Mouse (Mus musculus): ENCODE results near the gene Slc45a2. TPM values are rescaled to one million over a fixed set of nuclear protein-coding genes. Genes with fewer than 3 reads are reported as not detected.
A peak's percentile ranks its signal among the peaks of the same experiment; 100 is the strongest.

Gene Slc45a2
- 0.07 TPM in 1 of 2 replicates, not detected in the other for polyA plus RNA-seq (2014; fragmentation: Nextera tagmentation; extraction: Ambion mirVana)

GRCm38 (mm10) chr15:11000421-11000820 is at the start of gene Slc45a2:
Gene Slc45a2 (plus strand): TSS chr15:11000721.
- 56% methylated on average over 7 of the region's 7 CpGs for WGBS
- Histone ChIP-seq H3K36me3 (ENCODE audit: control insufficient read depth, insufficient read depth, low read length) (no peaks in the 10 kb centered on the region), H3K27ac (ENCODE audit: low read depth, low read length) (no peak within 1 kb of the TSS), H3K27me3 (replicated peaks; ENCODE audit: control insufficient read depth, insufficient read depth, low read length) (no peaks in the 10 kb centered on the region), H3K9ac (ENCODE audit: low read length) (no peak within 1 kb of the TSS), H3K9me3 (replicated peaks; ENCODE audit: control insufficient read depth, low read length) (no peaks in the 10 kb centered on the region), H3K4me2 (ENCODE audit: low read length) (no peak within 1 kb of the TSS), H3K4me3 (ENCODE audit: low read depth, low read length) (no peak within 1 kb of the TSS), H3K4me1 (ENCODE audit: control insufficient read depth, insufficient read depth, low read length) (no peaks in the 10 kb centered on the region)
- DNase-seq (ENCODE audit: low spot score) (no peak), ATAC-seq (no peak)

- H3K9ac ChIP-seq (ENCODE audit: low read length): no peak within 1 kb of the TSS
- no peaks in the 10 kb centered on the region for H3K27me3 ChIP-seq (replicated peaks; ENCODE audit: control insufficient read depth, insufficient read depth, low read length)
- no peaks in the 10 kb centered on the region for H3K36me3 ChIP-seq (ENCODE audit: control insufficient read depth, insufficient read depth, low read length)
- no peaks in the 10 kb centered on the region for H3K9me3 ChIP-seq (replicated peaks; ENCODE audit: control insufficient read depth, low read length)
- no peak for DNase-seq (ENCODE audit: low spot score)
- H3K27ac ChIP-seq (ENCODE audit: low read depth, low read length): no peak within 1 kb of the TSS
- no peak within 1 kb of the TSS for H3K4me2 ChIP-seq (ENCODE audit: low read length)
- ATAC-seq: no peak
- no peaks in the 10 kb centered on the region for H3K4me1 ChIP-seq (ENCODE audit: control insufficient read depth, insufficient read depth, low read length)
- 79% methylated on average over 23 of the region's 23 CpGs for WGBS
- H3K4me3 ChIP-seq (ENCODE audit: low read depth, low read length): no peak within 1 kb of the TSS
These were observed 48.4 kb upstream of the Slc45a2 start, which contains the start of gene C1qtnf3 for GRCm38 (mm10) chr15:10951951-10952759. Gene C1qtnf3 (plus strand): TSS chr15:10952332.

- no peaks in the 10 kb centered on the region for H3K27me3 ChIP-seq (replicated peaks; ENCODE audit: control insufficient read depth, insufficient read depth, low read length)
- H3K27ac ChIP-seq (ENCODE audit: low read depth, low read length): no peak overlapping the region
- no peaks in the 10 kb centered on the region for H3K4me1 ChIP-seq (ENCODE audit: control insufficient read depth, insufficient read depth, low read length)
- 76% methylated on average over 4 of the region's 4 CpGs for whole genome bisulfite sequencing
- no peak overlapping the region for H3K9ac ChIP-seq (ENCODE audit: low read length)
- H3K4me2 ChIP-seq (ENCODE audit: low read length): no peak overlapping the region
- no peaks in the 10 kb centered on the region for H3K9me3 ChIP-seq (replicated peaks; ENCODE audit: control insufficient read depth, low read length)
- peak; percentile 0 for DNase-seq (ENCODE audit: low spot score)
- no peaks in the 10 kb centered on the region for H3K36me3 ChIP-seq (ENCODE audit: control insufficient read depth, insufficient read depth, low read length)
- no peak overlapping the region for H3K4me3 ChIP-seq (ENCODE audit: low read depth, low read length)
- ATAC-seq: no peak
These were observed 47.7 kb upstream of the Slc45a2 start for GRCm38 (mm10) chr15:10952760-10953305.

- 92% methylated on average over 1 of the region's 1 CpGs for WGBS
These were observed 47.1 kb upstream of the Slc45a2 start for GRCm38 (mm10) chr15:10953465-10953864.

GRCm38 (mm10) chr15:10954381-10955016 is 46.0 kb upstream of the Slc45a2 start:
- Histone ChIP-seq H3K4me2 (ENCODE audit: low read length) (no peak overlapping the region), H3K27ac (ENCODE audit: low read depth, low read length) (no peak overlapping the region), H3K36me3 (ENCODE audit: control insufficient read depth, insufficient read depth, low read length) (no peaks in the 10 kb centered on the region), H3K27me3 (replicated peaks; ENCODE audit: control insufficient read depth, insufficient read depth, low read length) (no peaks in the 10 kb centered on the region), H3K9me3 (replicated peaks; ENCODE audit: control insufficient read depth, low read length) (no peaks in the 10 kb centered on the region), H3K9ac (ENCODE audit: low read length) (no peak overlapping the region), H3K4me3 (ENCODE audit: low read depth, low read length) (no peak overlapping the region), H3K4me1 (ENCODE audit: control insufficient read depth, insufficient read depth, low read length) (no peaks in the 10 kb centered on the region)
- WGBS: 87% methylated on average over 6 of the region's 6 CpGs
- DNase-seq (ENCODE audit: low spot score) (no peak), ATAC-seq (no peak)

More at GRCm38 (mm10) chr15:10953465-10953864, 47.1 kb upstream of the Slc45a2 start:
- Histone ChIP-seq H3K4me1 (ENCODE audit: control insufficient read depth, insufficient read depth, low read length) (no peaks in the 10 kb centered on the region), H3K27me3 (replicated peaks; ENCODE audit: control insufficient read depth, insufficient read depth, low read length) (no peaks in the 10 kb centered on the region), H3K4me2 (ENCODE audit: low read length) (no peak overlapping the region), H3K36me3 (ENCODE audit: control insufficient read depth, insufficient read depth, low read length) (no peaks in the 10 kb centered on the region), H3K27ac (ENCODE audit: low read depth, low read length) (no peak overlapping the region), H3K4me3 (ENCODE audit: low read depth, low read length) (no peak overlapping the region), H3K9ac (ENCODE audit: low read length) (no peak overlapping the region), H3K9me3 (replicated peaks; ENCODE audit: control insufficient read depth, low read length) (no peaks in the 10 kb centered on the region)
- DNase-seq (ENCODE audit: low spot score): no peak
- no peak for ATAC-seq

GRCm38 (mm10) chr15:10955156-10955555 is 45.4 kb upstream of the Slc45a2 start:
- Histone ChIP-seq H3K4me1 (ENCODE audit: control insufficient read depth, insufficient read depth, low read length) (no peaks in the 10 kb centered on the region), H3K36me3 (ENCODE audit: control insufficient read depth, insufficient read depth, low read length) (no peaks in the 10 kb centered on the region), H3K27me3 (replicated peaks; ENCODE audit: control insufficient read depth, insufficient read depth, low read length) (no peaks in the 10 kb centered on the region), H3K9ac (ENCODE audit: low read length) (no peak overlapping the region), H3K4me2 (ENCODE audit: low read length) (no peak overlapping the region), H3K9me3 (replicated peaks; ENCODE audit: control insufficient read depth, low read length) (no peaks in the 10 kb centered on the region), H3K27ac (ENCODE audit: low read depth, low read length) (no peak overlapping the region), H3K4me3 (ENCODE audit: low read depth, low read length) (no peak overlapping the region)
- WGBS: 72% methylated on average over 5 of the region's 5 CpGs
- DNase-seq (ENCODE audit: low spot score) (no peak), ATAC-seq (no peak)

DNA sequence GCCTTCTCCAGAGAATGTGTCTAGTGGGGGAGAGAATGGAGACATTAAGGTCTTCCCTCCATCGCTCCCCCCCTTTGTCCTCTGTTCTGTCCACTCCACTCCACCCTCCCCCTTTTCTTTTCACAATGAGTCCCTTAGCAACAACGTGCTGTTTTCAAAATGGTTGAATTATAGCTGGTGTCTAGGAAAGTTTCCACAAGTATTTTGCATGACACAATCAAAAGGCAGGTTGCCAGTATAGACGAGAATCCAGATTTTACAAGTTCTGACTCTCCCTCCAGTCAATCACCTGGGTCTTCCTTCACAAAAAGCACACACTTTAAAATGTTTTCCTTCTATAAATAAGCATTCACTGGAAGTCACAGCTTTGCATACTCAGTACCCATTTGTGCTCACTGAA is 43.8 kb upstream of the Slc45a2 start:
- no peak for DNase-seq (ENCODE audit: low spot score)
- Histone ChIP-seq H3K4me1 (ENCODE audit: control insufficient read depth, insufficient read depth, low read length) (no peaks in the 10 kb centered on the region), H3K27me3 (replicated peaks; ENCODE audit: control insufficient read depth, insufficient read depth, low read length) (no peaks in the 10 kb centered on the region), H3K4me2 (ENCODE audit: low read length) (no peak overlapping the region), H3K4me3 (ENCODE audit: low read depth, low read length) (no peak overlapping the region), H3K9me3 (replicated peaks; ENCODE audit: control insufficient read depth, low read length) (no peaks in the 10 kb centered on the region), H3K36me3 (ENCODE audit: control insufficient read depth, insufficient read depth, low read length) (no peaks in the 10 kb centered on the region), H3K9ac (ENCODE audit: low read length) (no peak overlapping the region), H3K27ac (ENCODE audit: low read depth, low read length) (no peak overlapping the region)
- ATAC-seq: no peak
- 59% methylated on average over 3 of the region's 3 CpGs for WGBS

GRCm38 (mm10) chr15:10959277-10960026 is 41.1 kb upstream of the Slc45a2 start:
- H3K27me3 ChIP-seq (replicated peaks; ENCODE audit: control insufficient read depth, insufficient read depth, low read length): no peaks in the 10 kb centered on the region
- H3K36me3 ChIP-seq (ENCODE audit: control insufficient read depth, insufficient read depth, low read length): no peaks in the 10 kb centered on the region
- H3K9me3 ChIP-seq (replicated peaks; ENCODE audit: control insufficient read depth, low read length): no peaks in the 10 kb centered on the region
- no peak overlapping the region for H3K9ac ChIP-seq (ENCODE audit: low read length)
- H3K4me1 ChIP-seq (ENCODE audit: control insufficient read depth, insufficient read depth, low read length): no peaks in the 10 kb centered on the region
- H3K4me2 ChIP-seq (ENCODE audit: low read length): no peak overlapping the region
- H3K4me3 ChIP-seq (ENCODE audit: low read depth, low read length): no peak overlapping the region
- ATAC-seq (no peak), DNase-seq (ENCODE audit: low spot score) (no peak)
- WGBS: 91% methylated on average over 15 of the region's 15 CpGs
- H3K27ac ChIP-seq (ENCODE audit: low read depth, low read length): no peak overlapping the region
